Mouse (Mus musculus): ENCODE results near the gene Pnck. TPM values are rescaled to one million over a fixed set of nuclear protein-coding genes. Genes with fewer than 3 reads are reported as not detected.

Pnck gene
- total RNA-seq, 2 experiments from 2014 or later, result 4.3 to 6.8 TPM

- intact Hi-C loops (cut with DNase I), result loop anchor here (5.0 to 10.0 kb wide), 2 partner anchors 199 to 601 kb away; partner anchors contain the start of gene Haus7
- no peak for DNase-seq
Observed at GRCm38 (mm10) chrX:73653392-73653791, 6.5 kb downstream of the Pnck start.

DNA sequence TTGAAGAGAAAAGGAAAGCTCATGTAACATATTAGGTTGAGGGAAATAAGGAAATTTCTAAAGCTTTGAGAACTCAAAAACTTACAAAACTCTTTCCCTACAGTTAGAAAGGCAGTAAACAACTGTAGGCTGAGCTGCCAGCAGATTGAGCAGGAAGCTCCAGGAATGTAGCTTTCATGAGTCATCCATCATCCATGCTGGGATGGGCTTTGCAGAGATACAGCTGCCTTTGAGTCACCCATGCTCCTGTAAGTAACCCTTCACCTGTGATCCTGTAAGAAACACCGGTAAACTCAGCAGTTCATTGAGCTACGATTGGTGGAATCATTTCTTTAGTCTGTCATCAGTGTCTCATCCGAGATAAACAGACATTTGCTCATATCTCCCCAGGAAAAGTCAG lies 9.0 kb downstream of the Pnck start:
- intact Hi-C loops (cut with DNase I), result loop anchor here (5.0 to 10.0 kb wide), 2 partner anchors 196 to 599 kb away; partner anchors contain the start of gene Haus7
- no peak for DNase-seq

GRCm38 (mm10) chrX:73645121-73645520 lies 14.8 kb downstream of the Pnck start:
- intact Hi-C loops (cut with DNase I), result no loop called here
- no peak for DNase-seq

DNA sequence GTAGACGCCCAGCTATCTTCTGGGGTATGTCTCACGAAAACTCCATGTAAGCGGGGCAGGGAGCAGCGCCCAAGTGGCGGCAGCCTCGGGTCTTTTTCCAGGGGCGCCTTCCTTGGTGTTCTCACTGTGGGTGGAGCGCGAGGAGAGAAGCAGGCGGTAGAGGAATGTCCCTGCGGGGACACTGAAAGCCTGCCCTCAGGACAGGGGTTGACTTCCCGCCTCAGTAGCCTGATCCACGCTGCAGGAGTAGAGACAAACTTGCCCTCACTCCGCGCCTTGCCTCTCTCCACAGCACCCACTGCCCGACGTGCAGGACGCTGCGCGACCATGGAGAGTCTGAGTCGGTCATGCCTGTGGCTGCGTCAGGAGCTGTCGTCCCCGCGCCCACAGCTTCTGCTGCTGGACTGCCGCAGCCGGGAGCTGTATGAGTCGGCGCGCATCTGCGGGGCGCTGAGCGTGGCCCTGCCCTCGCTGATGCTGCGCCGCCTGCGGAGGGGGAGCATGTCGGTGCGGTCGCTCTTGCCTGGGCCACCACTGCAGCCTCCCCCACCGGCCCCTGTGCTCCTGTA lies 19.9 kb downstream of the Pnck start:
- DNase-seq, result peak in 1 of 2 experiments; percentile 9
- intact Hi-C loops (cut with DNase I), result no loop called here

DNA sequence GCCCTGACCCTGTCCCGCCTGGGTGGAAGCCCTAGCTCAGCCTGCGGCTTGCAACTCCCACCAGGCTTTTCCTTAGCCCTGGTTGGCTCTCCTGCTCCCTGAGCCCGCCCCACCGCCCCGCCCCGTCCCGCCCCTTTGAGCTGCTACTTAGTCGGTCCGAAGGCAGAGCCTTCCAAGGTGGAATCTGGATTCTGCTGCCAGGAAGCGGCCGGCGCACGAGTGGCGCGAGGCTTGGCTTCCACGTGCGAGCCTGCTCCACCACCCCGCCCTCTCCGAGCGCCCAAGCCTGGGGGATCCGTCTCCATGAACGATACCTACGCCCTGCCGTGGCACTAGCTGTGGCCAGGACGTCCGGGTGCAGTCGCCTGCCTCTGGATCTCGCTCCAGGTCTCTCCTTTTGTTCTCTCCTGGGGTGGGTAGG lies 20.7 kb downstream of the Pnck start, which contains the start of gene Dusp9:
TSS of gene Dusp9 (plus strand) at position 165 of the 421 bp plus-strand sequence.
- peak; percentile 12 to 45 for DNase-seq
- intact Hi-C loops (cut with DNase I), result no loop called here

GRCm38 (mm10) chrX:73637415-73637814 lies 22.5 kb downstream of the Pnck start:
- peak in 1 of 2 experiments; percentile 10 for DNase-seq

DNA sequence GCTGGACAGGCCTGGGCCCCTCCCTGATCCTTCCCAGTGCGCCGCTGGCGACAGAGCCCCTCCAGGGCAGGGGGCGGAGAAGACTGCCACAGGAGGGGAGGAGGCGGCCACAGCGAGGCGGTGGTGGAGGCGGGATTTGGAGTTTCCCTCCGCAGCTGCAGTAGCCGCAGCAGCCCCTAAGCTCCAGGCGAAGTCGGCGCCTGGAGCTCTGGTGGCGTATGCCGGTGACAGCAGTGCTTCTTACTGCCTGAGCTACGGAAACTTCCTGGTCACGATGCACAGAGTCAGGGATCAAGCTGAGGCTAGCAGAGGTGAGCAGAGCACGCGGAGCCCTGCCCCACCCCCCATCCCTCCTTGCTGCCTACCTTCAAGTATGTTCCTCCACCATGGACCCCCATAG lies 24.5 kb downstream of the Pnck start:
- intact Hi-C loops (cut with DNase I), result no loop called here
- DNase-seq, result no peak

More at GRCm38 (mm10) chrX:73637415-73637814, 22.5 kb downstream of the Pnck start:
- intact Hi-C loops (cut with DNase I), result no loop called here

DNA sequence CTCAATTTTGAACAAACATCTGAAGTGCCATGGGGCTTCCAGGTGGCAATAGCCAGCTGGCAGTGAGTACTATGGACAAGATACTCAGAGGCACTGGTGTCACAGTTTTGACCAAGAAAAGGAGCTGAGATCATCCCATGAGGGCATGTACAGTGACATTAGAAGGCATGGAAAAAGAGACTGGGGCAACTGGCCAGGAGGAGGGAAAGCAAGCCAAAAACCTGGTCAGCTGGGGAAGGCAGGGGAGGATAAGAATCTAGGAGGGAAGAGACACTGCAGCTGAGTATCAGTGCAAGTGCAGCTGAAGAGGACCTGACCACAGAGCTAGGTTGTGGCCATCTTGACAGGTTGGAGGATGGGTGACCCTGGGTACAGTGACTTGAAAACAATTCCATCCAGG lies 32.9 kb downstream of the Pnck start:
- intact Hi-C loops (cut with DNase I), result no loop called here

GRCm38 (mm10) chrX:73619890-73620289 lies 40.0 kb downstream of the Pnck start:
- intact Hi-C loops (cut with DNase I), result no loop called here

More for the DNA sequence above, 32.9 kb downstream of the Pnck start:
- DNase-seq, result no peak

DNA sequence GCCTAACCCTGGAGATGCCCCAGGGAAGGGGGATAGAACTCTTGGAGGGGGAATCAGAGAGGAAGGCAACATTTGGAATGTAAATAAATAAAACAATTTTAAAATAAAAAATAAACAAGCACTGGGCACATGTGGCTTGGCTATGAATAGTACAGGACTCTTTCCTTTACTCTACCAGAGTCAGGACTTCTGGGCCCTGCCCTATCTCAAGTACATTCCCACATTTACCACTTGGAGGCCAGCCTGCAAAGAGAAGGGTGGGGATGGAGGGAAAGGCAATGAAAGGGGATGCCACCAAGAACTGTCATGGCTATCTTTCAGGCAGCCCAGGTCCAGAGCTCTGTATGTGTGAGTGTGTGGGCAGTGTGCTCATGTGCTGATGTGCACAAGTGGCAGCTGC lies 40.5 kb downstream of the Pnck start:
- no peak for DNase-seq
- intact Hi-C loops (cut with DNase I), result no loop called here

More at GRCm38 (mm10) chrX:73619890-73620289, 40.0 kb downstream of the Pnck start:
- no peak for DNase-seq

- intact Hi-C loops (cut with DNase I), result no loop called here
- no peak for DNase-seq
Observed at GRCm38 (mm10) chrX:73615876-73616275, 44.0 kb downstream of the Pnck start.

DNA sequence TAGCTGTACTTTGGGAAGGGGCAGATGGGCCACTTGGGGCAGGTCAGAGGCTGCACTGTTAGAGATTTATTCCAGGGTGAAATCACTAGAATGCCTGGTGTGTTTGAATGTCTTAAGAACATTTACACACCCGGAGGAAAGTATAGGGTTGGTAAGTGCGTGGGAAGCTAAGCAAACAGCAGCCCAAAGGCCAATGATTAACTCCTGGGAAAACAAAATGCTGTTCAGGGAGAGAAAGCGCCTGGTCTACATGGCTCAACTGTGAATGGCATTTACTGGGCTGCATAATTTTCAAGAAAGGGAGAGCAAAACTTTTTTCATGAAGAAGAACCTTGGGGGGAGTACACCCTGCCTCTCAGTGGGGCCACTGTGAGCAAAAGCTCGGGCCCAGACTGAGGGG lies 46.3 kb downstream of the Pnck start:
- intact Hi-C loops (cut with DNase I), result no loop called here
- DNase-seq, result no peak

Other genes with a start within 250 kb of the Pnck start
- gene Zfp92, start 249.0 kb downstream of the Pnck start, total RNA-seq (2021), result not detected
- gene Trex2, start 224.8 kb downstream of the Pnck start, total RNA-seq (2021), result not detected
- 1 to 10 TPM; 8.3 to 8.8 TPM for gene Haus7, start 201.1 kb downstream of the Pnck start, total RNA-seq (2021)
- gene Bgn, start 176.5 kb downstream of the Pnck start, total RNA-seq (2021), result 100 to 1,000 TPM; 216 to 248 TPM
- gene Atp2b3, start 157.0 kb downstream of the Pnck start, total RNA-seq (2021), result under 1 TPM in 1 of 2 experiments, not detected in 1; 0.14 TPM
- gene Dusp9, start 20.7 kb downstream of the Pnck start, total RNA-seq (2021), result not detected
- gene Slc6a8, start 13.0 kb upstream of the Pnck start, total RNA-seq (2021), result 100 to 1,000 TPM; 109 to 112 TPM
- gene Bcap31, start 56.1 kb upstream of the Pnck start, total RNA-seq (2021), result 10 to 100 TPM; 75.8 to 89.6 TPM
- 10 to 100 TPM; 27.8 TPM for gene Abcd1, start 56.5 kb upstream of the Pnck start, total RNA-seq (2021)
- 1 to 10 TPM; 1.0 to 1.2 TPM for gene Plxnb3, start 97.0 kb upstream of the Pnck start, total RNA-seq (2021)
- 10 to 100 TPM; 23.9 to 29.3 TPM for gene Srpk3, start 114.3 kb upstream of the Pnck start, total RNA-seq (2021)
- 100 to 1,000 TPM; 582 to 586 TPM for gene Idh3g, start 126.8 kb upstream of the Pnck start, total RNA-seq (2021)
- gene Ssr4, start 126.9 kb upstream of the Pnck start, total RNA-seq (2021), result 10 to 100 TPM; 82.1 to 83.9 TPM
- gene Pdzd4, start 164.9 kb upstream of the Pnck start, total RNA-seq (2021), result 1 to 10 TPM; 2.0 to 2.1 TPM
- not detected for gene Avpr2, start 232.0 kb upstream of the Pnck start, total RNA-seq (2021)
- gene L1cam, start 236.0 kb upstream of the Pnck start, total RNA-seq (2021), result 1 to 10 TPM; 2.0 to 2.1 TPM

All from heart, postnatal 14 days (tissue).